Mouse (Mus musculus): Measurements from ENCODE around the gene Olfr1283. TPM values are rescaled to one million over a fixed set of nuclear protein-coding genes. Genes with fewer than 3 reads are reported as not detected.
"Not testable (repeated sequence)": the region's sequence is repeated elsewhere in the genome, so short reads cannot be mapped to it uniquely, and the experiment has no call there.

The Olfr1283 gene
- polyA plus RNA-seq (2015; fragmentation: Nextera tagmentation; extraction: Ambion mirVana) = not detected in 2 replicates

GRCm38 (mm10) chr2:111366490-111366889 lies at the start of gene Olfr1283:
Gene Olfr1283 (plus strand): TSS chr2:111366790.
- H3K9me3 ChIP-seq (replicated peaks) = no peaks in the 10 kb centered on the region
- no peak within 1 kb of the TSS for H3K9ac ChIP-seq
- no peaks in the 10 kb centered on the region for H3K4me1 ChIP-seq
- WGBS = 76% methylated on average over 2 of the region's 2 CpGs
- no peak for ATAC-seq
- H3K36me3 ChIP-seq (ENCODE audit: poor library complexity, severe bottlenecking) = no peaks in the 10 kb centered on the region
- no peak within 1 kb of the TSS for H3K27ac ChIP-seq
- H3K4me2 ChIP-seq = no peak within 1 kb of the TSS
- no peak within 1 kb of the TSS for H3K4me3 ChIP-seq
- H3K27me3 ChIP-seq = no peaks in the 10 kb centered on the region

DNA sequence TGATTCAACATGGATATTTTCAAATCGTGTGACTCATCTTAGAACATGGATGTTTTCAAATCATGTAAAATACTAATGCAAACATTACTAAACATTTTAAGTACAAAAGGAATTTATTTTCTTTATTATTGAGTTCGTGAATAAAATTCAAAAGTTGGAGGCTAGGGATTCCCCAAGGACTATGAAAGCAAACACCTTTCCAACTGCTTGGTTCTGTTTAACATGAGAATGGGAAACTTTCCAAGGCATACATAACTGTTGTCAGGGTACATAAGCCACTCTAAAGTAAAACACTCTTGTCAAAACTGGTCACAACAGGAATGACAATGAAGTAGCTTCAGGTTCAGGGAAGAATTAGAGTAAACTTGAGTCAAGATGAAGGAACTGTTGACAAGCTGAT lies 40.4 kb upstream of the Olfr1283 start, which contains the start of gene Olfr1281:
Olfr1281 (plus strand) TSS at position 301 of the 400 bp plus-strand sequence.
- Histone ChIP-seq H3K4me1 (no peaks in the 10 kb centered on the region), H3K36me3 (ENCODE audit: poor library complexity, severe bottlenecking) (no peaks in the 10 kb centered on the region), H3K9me3 (replicated peaks) (no peaks in the 10 kb centered on the region), H3K9ac (no peak within 1 kb of the TSS), H3K4me2 (no peak within 1 kb of the TSS), H3K27ac (no peak within 1 kb of the TSS), H3K27me3 (no peaks in the 10 kb centered on the region), H3K4me3 (no peak within 1 kb of the TSS)
- 90% methylated on average over 2 of the region's 2 CpGs for WGBS
- ATAC-seq = no peak

DNA sequence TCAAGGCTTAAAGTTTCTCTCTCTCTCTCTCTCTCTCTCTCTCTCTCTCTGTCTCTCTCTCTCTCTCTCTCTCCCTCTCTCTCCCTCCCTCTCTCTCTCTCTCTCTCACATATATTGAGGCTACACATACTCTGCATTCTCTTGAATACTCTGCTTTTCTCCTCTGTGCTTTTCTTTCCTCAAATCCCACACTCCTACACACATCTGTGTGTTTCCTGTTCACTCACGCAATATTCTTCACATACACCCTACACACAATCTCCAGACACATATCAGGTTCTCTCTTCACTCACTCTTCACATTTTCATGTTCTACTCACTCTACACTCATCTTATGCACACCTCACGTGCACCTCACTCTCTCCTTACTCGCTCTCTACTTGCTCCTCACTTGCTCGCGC lies 32.9 kb upstream of the Olfr1283 start:
- H3K4me3 ChIP-seq; H3K36me3 ChIP-seq (ENCODE audit: poor library complexity, severe bottlenecking); ATAC-seq; H3K9ac ChIP-seq; H3K4me2 ChIP-seq; H3K27ac ChIP-seq; H3K4me1 ChIP-seq; H3K9me3 ChIP-seq (replicated peaks); H3K27me3 ChIP-seq: not testable (repeated sequence)
- WGBS = 88% methylated on average over 5 of the region's 5 CpGs

- H3K27me3 ChIP-seq = no peaks in the 10 kb centered on the region
- 90% methylated on average over 2 of the region's 2 CpGs for WGBS
- H3K4me3 ChIP-seq = no peak within 1 kb of the TSS
- H3K36me3 ChIP-seq (ENCODE audit: poor library complexity, severe bottlenecking) = no peaks in the 10 kb centered on the region
- no peak within 1 kb of the TSS for H3K4me2 ChIP-seq
- no peak within 1 kb of the TSS for H3K9ac ChIP-seq
- no peaks in the 10 kb centered on the region for H3K9me3 ChIP-seq (replicated peaks)
- no peak for ATAC-seq
- H3K27ac ChIP-seq = no peak within 1 kb of the TSS
- no peaks in the 10 kb centered on the region for H3K4me1 ChIP-seq
Observed at GRCm38 (mm10) chr2:111335976-111336375, 30.6 kb upstream of the Olfr1283 start, which contains the start of gene Olfr1282. Gene Olfr1282 (minus strand): TSS chr2:111336076.

DNA sequence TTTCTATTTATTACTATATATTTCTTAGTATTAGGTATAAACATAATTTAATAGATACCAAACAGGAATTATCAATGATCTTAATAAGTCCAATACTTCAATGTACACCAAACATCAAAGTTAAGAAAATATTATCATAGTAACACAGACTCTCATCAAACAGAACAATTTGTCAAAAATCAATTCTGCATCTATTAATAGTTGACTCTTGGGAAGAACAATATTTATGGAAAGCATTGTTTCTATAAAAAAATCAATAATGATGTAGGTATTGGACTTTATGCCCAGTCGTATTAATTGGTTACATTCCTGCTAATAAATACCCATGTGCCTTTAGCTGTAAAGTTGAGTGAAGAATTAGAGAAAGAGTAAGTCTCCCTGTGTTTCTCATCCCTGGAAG lies 8.6 kb downstream of the Olfr1283 start, which contains the start of gene Olfr1284:
Olfr1284 (plus strand) TSS at position 301 of the 400 bp plus-strand sequence.
- H3K27ac ChIP-seq = no peak within 1 kb of the TSS
- no peaks in the 10 kb centered on the region for H3K27me3 ChIP-seq
- no peaks in the 10 kb centered on the region for H3K4me1 ChIP-seq
- no peak within 1 kb of the TSS for H3K9ac ChIP-seq
- no peak for ATAC-seq
- WGBS = 95% methylated on average over 1 of the region's 1 CpGs
- H3K9me3 ChIP-seq (replicated peaks) = no peaks in the 10 kb centered on the region
- H3K4me2 ChIP-seq = no peak within 1 kb of the TSS
- H3K4me3 ChIP-seq = no peak within 1 kb of the TSS
- H3K36me3 ChIP-seq (ENCODE audit: poor library complexity, severe bottlenecking) = no peaks in the 10 kb centered on the region

Other genes with a start within 250 kb of the Olfr1283 start
- not detected in 2 replicates for gene Gm15130, start 213.9 kb upstream of the Olfr1283 start, polyA plus RNA-seq (2015; fragmentation: Nextera tagmentation; extraction: Ambion mirVana)
- not detected in 2 replicates for gene 4930430A15Rik, start 137.2 kb upstream of the Olfr1283 start, polyA plus RNA-seq (2015; fragmentation: Nextera tagmentation; extraction: Ambion mirVana)
- not detected in 2 replicates for gene Olfr1275, start 131.5 kb upstream of the Olfr1283 start, polyA plus RNA-seq (2015; fragmentation: Nextera tagmentation; extraction: Ambion mirVana)
- not detected in 2 replicates for gene Olfr1276, start 112.3 kb upstream of the Olfr1283 start, polyA plus RNA-seq (2015; fragmentation: Nextera tagmentation; extraction: Ambion mirVana)
- gene Olfr1277, start 92.7 kb upstream of the Olfr1283 start, polyA plus RNA-seq (2015; fragmentation: Nextera tagmentation; extraction: Ambion mirVana) = not detected in 2 replicates
- not detected in 2 replicates for gene Olfr1278, start 76.7 kb upstream of the Olfr1283 start, polyA plus RNA-seq (2015; fragmentation: Nextera tagmentation; extraction: Ambion mirVana)
- gene Olfr1279, start 66.2 kb upstream of the Olfr1283 start, polyA plus RNA-seq (2015; fragmentation: Nextera tagmentation; extraction: Ambion mirVana) = not detected in 2 replicates
- gene Olfr1280, start 52.8 kb upstream of the Olfr1283 start, polyA plus RNA-seq (2015; fragmentation: Nextera tagmentation; extraction: Ambion mirVana) = not detected in 2 replicates
- not detected in 2 replicates for gene Olfr1281, start 40.3 kb upstream of the Olfr1283 start, polyA plus RNA-seq (2015; fragmentation: Nextera tagmentation; extraction: Ambion mirVana)
- not detected in 2 replicates for gene Olfr1282, start 30.7 kb upstream of the Olfr1283 start, polyA plus RNA-seq (2015; fragmentation: Nextera tagmentation; extraction: Ambion mirVana)
- not detected in 2 replicates for gene Olfr1284, start 8.7 kb downstream of the Olfr1283 start, polyA plus RNA-seq (2015; fragmentation: Nextera tagmentation; extraction: Ambion mirVana)
- gene Olfr1286, start 56.3 kb downstream of the Olfr1283 start, polyA plus RNA-seq (2015; fragmentation: Nextera tagmentation; extraction: Ambion mirVana) = not detected in 2 replicates
- not detected in 2 replicates for gene Olfr1287, start 82.4 kb downstream of the Olfr1283 start, polyA plus RNA-seq (2015; fragmentation: Nextera tagmentation; extraction: Ambion mirVana)
- not detected in 2 replicates for gene Olfr1288, start 107.3 kb downstream of the Olfr1283 start, polyA plus RNA-seq (2015; fragmentation: Nextera tagmentation; extraction: Ambion mirVana)
- gene Olfr1289, start 114.0 kb downstream of the Olfr1283 start, polyA plus RNA-seq (2015; fragmentation: Nextera tagmentation; extraction: Ambion mirVana) = not detected in 2 replicates
- gene Olfr1290, start 127.0 kb downstream of the Olfr1283 start, polyA plus RNA-seq (2015; fragmentation: Nextera tagmentation; extraction: Ambion mirVana) = not detected in 2 replicates
- not detected in 2 replicates for gene Olfr1291-ps1, start 130.4 kb downstream of the Olfr1283 start, polyA plus RNA-seq (2015; fragmentation: Nextera tagmentation; extraction: Ambion mirVana)
- not detected in 2 replicates for gene Olfr1293-ps, start 158.4 kb downstream of the Olfr1283 start, polyA plus RNA-seq (2015; fragmentation: Nextera tagmentation; extraction: Ambion mirVana)
- gene Olfr1294, start 173.5 kb downstream of the Olfr1283 start, polyA plus RNA-seq (2015; fragmentation: Nextera tagmentation; extraction: Ambion mirVana) = not detected in 2 replicates
- not detected in 2 replicates for gene Olfr1295, start 202.9 kb downstream of the Olfr1283 start, polyA plus RNA-seq (2015; fragmentation: Nextera tagmentation; extraction: Ambion mirVana)

Measured in forebrain, embryonic 13.5 days (tissue).